Mouse (Mus musculus): ENCODE data around the gene Gdpd3.

DNA sequence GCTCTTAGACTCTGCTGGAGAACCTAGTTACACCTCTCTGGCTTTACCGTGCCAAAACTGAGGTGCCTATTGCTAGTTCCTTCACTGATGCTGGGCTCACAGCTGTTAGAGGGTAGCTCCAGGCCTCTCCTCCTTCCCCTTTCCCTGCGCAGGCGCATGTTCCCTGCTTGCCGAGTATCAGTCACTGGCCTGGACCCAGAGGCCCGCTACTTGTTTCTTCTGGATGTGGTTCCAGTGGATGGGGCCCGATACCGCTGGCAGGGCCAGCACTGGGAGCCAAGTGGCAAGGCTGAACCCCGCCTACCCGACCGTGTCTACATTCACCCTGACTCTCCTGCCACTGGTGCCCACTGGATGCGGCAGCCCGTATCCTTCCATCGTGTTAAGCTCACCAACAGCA lies 16.6 kb downstream of the Gdpd3 start:
- TF ChIP-seq EP300 (IDR thresholded peaks at IDR 0.05; ENCODE audit: low read depth), result no peak
- TF ChIP-seq CTCF (IDR thresholded peaks at IDR 0.05; ENCODE audit: low read depth), result no peak
